Mouse (Mus musculus) stomach, embryonic 15.5 days (tissue): ENCODE results near the gene Mzt1. TPM values are rescaled to one million over a fixed set of nuclear protein-coding genes. Genes with fewer than 3 reads are reported as not detected.

Source experiments
- ATAC-seq: fragments of 200-750 bp; cut with Nextera tagmentation; 2 replicates; pipeline ENCODE4 v1.8.0; 2017; ENCODE audit warnings: low read depth, moderate number of reproducible peaks, moderate TSS enrichment; ENCODE audit not compliant: insufficient read depth, low FRiP score
- H3K27ac ChIP-seq: fragments of 300-500 bp; sonication (generic); 2 replicates; pipeline ENCODE4 v1.5.1; 2015; ENCODE audit warnings: mild to moderate bottlenecking, inconsistent platforms
- H3K27me3 ChIP-seq: fragments of 300-500 bp; sonication (generic); replicated peaks from 2 replicates; pipeline ENCODE4 v1.6.1; 2015; ENCODE audit warnings: inconsistent platforms
- H3K36me3 ChIP-seq: fragments of 300-500 bp; sonication (generic); 2 replicates; pipeline ENCODE4 v1.6.1; 2015; ENCODE audit warnings: inconsistent platforms
- H3K4me1 ChIP-seq: fragments of 300-500 bp; sonication (generic); 2 replicates; pipeline ENCODE4 v1.6.1; 2015; ENCODE audit warnings: inconsistent platforms
- H3K4me2 ChIP-seq: fragments of 300-500 bp; sonication (generic); 2 replicates; pipeline ENCODE4 v1.6.1; 2015; ENCODE audit warnings: mild to moderate bottlenecking, inconsistent platforms
- H3K4me3 ChIP-seq: fragments of 300-500 bp; sonication (generic); replicated peaks from 2 replicates; pipeline ENCODE4 v1.5.1; 2015; ENCODE audit warnings: inconsistent platforms
- H3K9ac ChIP-seq: fragments of 300-500 bp; sonication (generic); 2 replicates; pipeline ENCODE4 v1.6.1; 2015; ENCODE audit warnings: inconsistent platforms
- H3K9me3 ChIP-seq: fragments of 300-500 bp; sonication (generic); 2 replicates; pipeline ENCODE4 v1.6.1; 2016; ENCODE audit warnings: inconsistent platforms
- WGBS: fragments of 180-500 bp; shearing (Covaris S2); methylation state at CpG from one replicate; pipeline ENCODE4 v1.1.7; 2015; 5-methylcytosine and 5-hydroxymethylcytosine counted together
- polyA plus RNA-seq: library from polyadenylated mRNA; unstranded; fragments of >200 nt; fragmentation: Nextera tagmentation; extraction: Ambion mirVana; gene quantifications from 2 replicates; pipeline ENCODE4 v1.2.1, GENCODE M21; 2015

Gene Mzt1
- polyA plus RNA-seq, 1 experiment from 2014 or later: 76.0 TPM

GRCm38 (mm10) chr14:99010224-99010919, 35.6 kb downstream of the Mzt1 start:
- H3K27ac ChIP-seq: no peak overlapping the region
- H3K36me3 ChIP-seq: no peaks in the 10 kb centered on the region
- 51% methylated on average over 8 of the region's 8 CpGs for WGBS
- H3K4me3 ChIP-seq: no peak overlapping the region
- no peaks in the 10 kb centered on the region for H3K4me1 ChIP-seq
- no peak overlapping the region for H3K4me2 ChIP-seq
- H3K27me3 ChIP-seq: no peaks in the 10 kb centered on the region
- ATAC-seq: no peak
- H3K9ac ChIP-seq: no peak overlapping the region
- H3K9me3 ChIP-seq: no peaks in the 10 kb centered on the region

DNA sequence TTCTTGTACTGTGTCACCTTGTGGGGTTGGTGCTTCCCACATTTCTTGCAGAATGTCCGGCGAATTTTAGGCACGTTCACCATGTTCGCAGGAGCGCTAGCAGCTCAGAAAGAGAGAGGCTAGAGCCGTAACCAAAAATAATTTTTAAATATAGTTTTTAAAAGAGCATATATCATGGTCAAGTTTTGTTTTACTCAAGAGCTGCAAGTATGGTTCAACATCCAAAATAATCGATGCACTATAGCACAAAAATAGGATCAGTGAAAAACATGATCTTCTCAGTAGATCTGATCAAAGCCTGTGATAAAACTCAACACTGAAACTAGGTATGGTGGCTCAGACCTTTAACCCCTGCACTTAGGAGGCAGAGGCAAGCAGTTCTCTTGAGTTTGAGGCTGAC, 51.7 kb downstream of the Mzt1 start, which contains the start of gene Rpl36a-ps1:
TSS of gene Rpl36a-ps1 (minus strand) at position 101 of the 400 bp plus-strand sequence.
- Histone ChIP-seq H3K9me3 (no peaks in the 10 kb centered on the region), H3K4me2 (no peak within 1 kb of the TSS), H3K9ac (no peak within 1 kb of the TSS), H3K4me3 (no peak within 1 kb of the TSS), H3K4me1 (no peaks in the 10 kb centered on the region), H3K27me3 (no peaks in the 10 kb centered on the region), H3K27ac (no peak within 1 kb of the TSS), H3K36me3 (no peaks in the 10 kb centered on the region)
- WGBS: 95% methylated on average over 7 of the region's 7 CpGs
- no peak for ATAC-seq

DNA sequence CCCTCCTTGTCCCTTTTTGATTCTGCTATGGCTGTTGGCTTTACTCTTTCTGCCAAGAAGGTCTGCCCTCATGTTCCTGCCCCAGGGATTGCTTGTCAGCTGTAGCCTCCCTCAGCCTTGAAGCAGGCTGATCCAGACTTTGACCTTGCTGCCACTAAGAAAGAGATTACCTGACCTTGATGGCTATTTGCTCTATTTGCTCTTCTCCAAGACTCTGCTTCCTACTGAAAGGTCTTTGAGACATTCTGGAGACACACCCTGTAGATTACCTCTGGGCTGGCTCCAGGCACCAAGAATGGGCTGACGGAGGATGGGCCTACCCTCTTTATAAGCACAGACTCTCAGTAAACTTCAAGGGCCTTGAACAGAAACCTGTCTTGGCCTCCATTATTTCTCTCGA, 53.5 kb downstream of the Mzt1 start:
- 86% methylated on average over 2 of the region's 2 CpGs for WGBS
- Histone ChIP-seq H3K4me3 (no peak overlapping the region), H3K36me3 (no peaks in the 10 kb centered on the region), H3K9ac (no peak overlapping the region), H3K4me2 (no peak overlapping the region), H3K4me1 (no peaks in the 10 kb centered on the region), H3K9me3 (no peaks in the 10 kb centered on the region), H3K27me3 (no peaks in the 10 kb centered on the region), H3K27ac (no peak overlapping the region)
- ATAC-seq: no peak

GRCm38 (mm10) chr14:98990636-98991035, 55.3 kb downstream of the Mzt1 start:
- Histone ChIP-seq H3K4me2 (no peak overlapping the region), H3K36me3 (no peaks in the 10 kb centered on the region), H3K27me3 (no peaks in the 10 kb centered on the region), H3K9ac (no peak overlapping the region), H3K4me1 (no peaks in the 10 kb centered on the region), H3K27ac (no peak overlapping the region), H3K4me3 (no peak overlapping the region), H3K9me3 (no peaks in the 10 kb centered on the region)
- WGBS: 56% methylated on average over 3 of the region's 3 CpGs
- no peak for ATAC-seq

GRCm38 (mm10) chr14:98989818-98990217, 56.1 kb downstream of the Mzt1 start:
- Histone ChIP-seq H3K27me3 (no peaks in the 10 kb centered on the region), H3K36me3 (no peaks in the 10 kb centered on the region), H3K4me2 (no peak overlapping the region), H3K4me3 (no peak overlapping the region), H3K27ac (no peak overlapping the region), H3K9ac (no peak overlapping the region), H3K9me3 (no peaks in the 10 kb centered on the region), H3K4me1 (no peaks in the 10 kb centered on the region)
- 37% methylated on average over 3 of the region's 3 CpGs for WGBS
- ATAC-seq: no peak

Other genes starting within 250 kb of the Mzt1 start
- gene Rpl36a-ps1, start 51.8 kb downstream of the Mzt1 start, polyA plus RNA-seq: 2.3 and 7.4 TPM in 2 replicates
- 57.2 and 63.8 TPM in 2 replicates for gene Bora, start 88 bp upstream of the Mzt1 start, polyA plus RNA-seq
- 14.7 and 16.9 TPM in 2 replicates for gene Pibf1, start 53.3 kb upstream of the Mzt1 start, polyA plus RNA-seq
- gene Dis3, start 53.6 kb upstream of the Mzt1 start, polyA plus RNA-seq: 25.5 and 27.8 TPM in 2 replicates